Mouse (Mus musculus) stomach, embryonic 15.5 days (tissue): ENCODE measurements around the gene Msmo1. TPM values are rescaled to one million over a fixed set of nuclear protein-coding genes. Genes with fewer than 3 reads are reported as not detected.
A peak's percentile ranks its signal among the peaks of the same experiment; 100 is the strongest.

ENCODE experiments used
- ATAC-seq: fragments of 200-750 bp; cut with Nextera tagmentation; 2 replicates; pipeline ENCODE4 v1.8.0; 2017; ENCODE audit warnings: low read depth, moderate number of reproducible peaks, moderate TSS enrichment; ENCODE audit not compliant: insufficient read depth, low FRiP score
- H3K27ac ChIP-seq: fragments of 300-500 bp; sonication (generic); 2 replicates; pipeline ENCODE4 v1.5.1; 2015; ENCODE audit warnings: mild to moderate bottlenecking, inconsistent platforms
- H3K27me3 ChIP-seq: fragments of 300-500 bp; sonication (generic); replicated peaks from 2 replicates; pipeline ENCODE4 v1.6.1; 2015; ENCODE audit warnings: inconsistent platforms
- H3K36me3 ChIP-seq: fragments of 300-500 bp; sonication (generic); 2 replicates; pipeline ENCODE4 v1.6.1; 2015; ENCODE audit warnings: inconsistent platforms
- H3K4me1 ChIP-seq: fragments of 300-500 bp; sonication (generic); 2 replicates; pipeline ENCODE4 v1.6.1; 2015; ENCODE audit warnings: inconsistent platforms
- H3K4me2 ChIP-seq: fragments of 300-500 bp; sonication (generic); 2 replicates; pipeline ENCODE4 v1.6.1; 2015; ENCODE audit warnings: mild to moderate bottlenecking, inconsistent platforms
- H3K4me3 ChIP-seq: fragments of 300-500 bp; sonication (generic); replicated peaks from 2 replicates; pipeline ENCODE4 v1.5.1; 2015; ENCODE audit warnings: inconsistent platforms
- H3K9ac ChIP-seq: fragments of 300-500 bp; sonication (generic); 2 replicates; pipeline ENCODE4 v1.6.1; 2015; ENCODE audit warnings: inconsistent platforms
- H3K9me3 ChIP-seq: fragments of 300-500 bp; sonication (generic); 2 replicates; pipeline ENCODE4 v1.6.1; 2016; ENCODE audit warnings: inconsistent platforms
- WGBS: fragments of 180-500 bp; shearing (Covaris S2); methylation state at CpG from one replicate; pipeline ENCODE4 v1.1.7; 2015; 5-methylcytosine and 5-hydroxymethylcytosine counted together
- polyA plus RNA-seq: library from polyadenylated mRNA; unstranded; fragments of >200 nt; fragmentation: Nextera tagmentation; extraction: Ambion mirVana; gene quantifications from 2 replicates; pipeline ENCODE4 v1.2.1, GENCODE M21; 2015

Gene Msmo1
- polyA plus RNA-seq, 1 experiment from 2014 or later = 131 TPM

DNA sequence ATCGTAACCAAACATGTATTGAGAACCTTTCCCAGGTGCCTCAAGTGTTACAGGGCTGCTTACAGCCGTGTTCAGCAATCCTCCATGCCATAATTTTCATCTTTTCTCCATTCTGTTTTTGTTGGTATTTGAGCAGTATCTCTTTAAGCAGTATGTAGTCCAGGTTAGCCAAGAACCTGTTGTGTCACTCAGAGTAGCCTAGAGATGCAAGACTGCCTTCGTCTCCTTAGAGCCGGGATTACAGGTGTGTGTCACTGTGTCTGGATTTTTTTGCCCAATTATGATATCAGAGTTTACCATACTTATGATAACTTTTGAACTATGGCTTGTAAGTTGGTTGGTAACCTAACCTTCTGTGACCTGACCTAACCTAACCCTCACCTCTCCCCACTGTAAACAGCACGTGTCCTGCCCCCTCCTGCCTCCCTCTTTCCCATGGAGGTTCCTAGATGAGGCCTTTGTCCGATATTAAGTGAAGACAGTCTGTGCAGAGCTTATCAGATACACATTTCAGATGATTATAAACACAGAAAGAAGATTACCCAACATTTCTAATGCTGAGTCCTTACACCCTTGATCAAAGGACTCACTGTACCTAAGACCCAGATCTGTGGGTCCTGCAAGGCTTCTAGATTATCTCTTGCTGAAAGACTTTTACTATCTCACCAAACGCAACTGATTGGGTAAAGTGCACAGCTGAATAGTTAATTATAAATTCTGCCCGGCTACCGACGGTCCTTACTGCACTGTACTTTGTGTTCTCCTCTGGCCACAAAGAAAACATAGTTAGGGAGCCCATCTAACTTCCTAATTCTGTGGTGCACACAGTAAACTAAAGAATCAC lies 12.8 kb upstream of the Msmo1 start:
- no peak overlapping the region for H3K4me3 ChIP-seq
- H3K9me3 ChIP-seq = no peaks in the 10 kb centered on the region
- no peak overlapping the region for H3K9ac ChIP-seq
- H3K27ac ChIP-seq = no peak overlapping the region
- no peaks in the 10 kb centered on the region for H3K4me1 ChIP-seq
- H3K4me2 ChIP-seq = no peak overlapping the region
- ATAC-seq = no peak
- 62% methylated on average over 10 of the region's 10 CpGs for WGBS
- H3K27me3 ChIP-seq = no peaks in the 10 kb centered on the region
- peaks cover 5% of the 10 kb centered on the region; the same call in 1 of the 2 replicates for H3K36me3 ChIP-seq

DNA sequence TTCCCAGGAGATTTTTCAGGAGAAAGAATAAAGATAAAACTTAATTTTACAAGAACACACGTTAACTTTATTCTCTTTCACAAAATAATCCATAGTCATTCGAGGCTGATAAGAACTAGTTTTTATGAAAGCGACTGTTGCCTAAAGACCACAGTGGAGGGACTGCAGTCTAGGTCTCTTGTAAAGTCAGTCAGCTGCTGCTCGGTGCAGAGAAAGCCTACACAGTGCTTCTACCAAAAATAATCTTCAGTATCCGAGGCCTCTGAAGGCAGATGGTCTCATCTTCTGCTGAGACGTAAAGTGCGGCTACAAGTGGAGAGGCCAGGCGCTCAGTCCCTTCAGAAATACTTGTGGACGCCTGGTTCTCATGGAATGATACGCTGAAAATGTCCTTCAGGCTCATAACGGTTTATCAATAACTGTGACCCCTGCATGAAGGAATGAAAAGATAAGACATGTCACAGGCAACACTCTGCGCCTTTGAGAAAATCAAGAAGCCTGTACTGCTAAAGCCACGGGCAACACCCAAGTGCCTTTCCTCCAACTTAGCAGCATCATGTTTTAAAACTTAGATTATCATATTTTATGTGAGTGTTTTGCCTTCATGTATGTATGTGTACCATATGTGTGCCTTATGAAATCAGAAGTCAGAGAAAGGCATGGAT lies 7.1 kb upstream of the Msmo1 start:
- H3K4me2 ChIP-seq = no peak overlapping the region
- no peaks in the 10 kb centered on the region for H3K36me3 ChIP-seq
- H3K9me3 ChIP-seq = no peaks in the 10 kb centered on the region
- H3K9ac ChIP-seq = no peak overlapping the region
- ATAC-seq = no peak
- H3K4me1 ChIP-seq = no peaks in the 10 kb centered on the region
- no peak overlapping the region for H3K4me3 ChIP-seq
- H3K27me3 ChIP-seq = no peaks in the 10 kb centered on the region
- WGBS = 87% methylated on average over 13 of the region's 13 CpGs
- H3K27ac ChIP-seq = no peak overlapping the region

DNA sequence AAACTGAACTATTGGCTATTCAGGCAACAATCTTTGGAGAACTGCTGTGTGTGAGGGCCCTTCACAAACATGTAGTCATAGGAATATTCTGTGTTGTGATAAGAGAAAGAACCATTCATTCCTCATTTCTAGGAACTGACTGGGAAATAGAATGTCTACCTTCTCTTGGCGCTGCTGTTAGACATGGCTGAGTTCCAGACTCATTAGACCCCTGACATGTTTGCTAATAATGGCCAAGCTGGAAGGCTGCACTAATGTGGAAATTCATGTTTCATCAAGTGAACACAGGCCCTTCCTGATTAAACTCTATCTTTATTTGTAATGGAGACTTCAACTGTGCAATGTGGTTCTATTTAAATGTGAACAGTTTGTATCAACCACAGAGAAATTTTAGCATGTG lies 5.3 kb upstream of the Msmo1 start:
- no peak overlapping the region for H3K27ac ChIP-seq
- no peak overlapping the region for H3K9ac ChIP-seq
- no peaks in the 10 kb centered on the region for H3K4me1 ChIP-seq
- H3K27me3 ChIP-seq = no peaks in the 10 kb centered on the region
- no peak for ATAC-seq
- 60% methylated on average over 1 of the region's 1 CpGs for WGBS
- no peaks in the 10 kb centered on the region for H3K36me3 ChIP-seq
- H3K4me3 ChIP-seq = no peak overlapping the region
- H3K9me3 ChIP-seq = no peaks in the 10 kb centered on the region
- H3K4me2 ChIP-seq = no peak overlapping the region

DNA sequence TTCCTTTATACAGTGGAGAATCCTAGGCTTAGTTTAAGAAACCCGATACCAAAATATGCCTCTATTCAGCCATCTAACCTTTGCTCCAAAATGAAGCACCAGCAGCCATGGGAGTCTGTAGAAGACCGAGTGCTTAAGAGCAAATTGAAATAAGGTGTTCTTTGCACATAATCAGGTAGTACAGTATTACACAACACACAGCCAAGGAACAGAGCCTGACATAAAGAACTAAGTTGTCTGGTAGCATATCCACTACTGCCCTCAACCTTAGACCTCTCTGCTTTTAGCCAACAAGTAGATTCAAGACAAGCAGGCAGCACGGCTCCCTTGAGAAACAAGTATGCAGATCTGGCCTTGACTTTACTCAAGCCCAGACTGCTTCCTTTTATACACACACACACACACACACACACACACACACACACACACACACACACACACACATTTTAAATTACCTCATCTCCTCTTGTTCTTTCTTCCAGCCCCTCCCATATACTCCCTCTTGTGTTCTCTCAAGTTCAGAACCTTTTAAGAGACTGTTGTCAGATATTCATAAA lies 3.3 kb upstream of the Msmo1 start:
- no peak overlapping the region for H3K27ac ChIP-seq

DNA sequence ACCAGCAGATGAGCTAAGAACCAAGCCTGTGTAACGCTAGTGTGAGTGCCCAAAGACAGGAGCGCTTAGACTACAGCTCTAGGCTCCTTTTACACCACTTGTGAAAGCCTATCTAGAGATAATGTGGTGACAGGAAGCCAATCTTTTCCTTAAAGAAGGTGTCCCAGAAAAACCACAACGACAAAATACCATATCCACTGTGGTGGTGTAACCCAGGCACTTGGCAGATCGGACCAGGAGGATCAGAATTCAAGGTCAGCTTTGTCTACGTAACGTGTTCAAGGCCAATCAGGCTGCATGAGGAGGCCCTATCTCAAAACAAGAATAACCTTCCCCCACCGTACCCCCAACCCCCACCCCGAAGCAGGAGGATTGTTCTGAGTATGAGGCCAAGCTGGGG lies 1.6 kb upstream of the Msmo1 start:
- Histone ChIP-seq H3K9ac (no peak overlapping the region), H3K4me2 (no peak overlapping the region), H3K9me3 (no peaks in the 10 kb centered on the region), H3K36me3 (0 out of 2 replicates have a peak, but pooled peaks cover 3% of the 10 kb centered on the region), H3K4me3 (no peak overlapping the region), H3K4me1 (0 out of 2 replicates have a peak, but pooled peaks cover 3% of the 10 kb centered on the region), H3K27me3 (no peaks in the 10 kb centered on the region), H3K27ac (no peak overlapping the region)
- WGBS = 83% methylated on average over 8 of the region's 8 CpGs
- no peak for ATAC-seq

More for the DNA sequence above, 3.3 kb upstream of the Msmo1 start:
- ATAC-seq = no peak
- H3K9me3 ChIP-seq = no peaks in the 10 kb centered on the region
- H3K36me3 ChIP-seq = no peaks in the 10 kb centered on the region
- WGBS = 68% methylated on average over 3 of the region's 3 CpGs
- no peak overlapping the region for H3K9ac ChIP-seq
- 0 out of 2 replicates have a peak, but pooled peaks cover 2% of the 10 kb centered on the region for H3K4me1 ChIP-seq
- no peak overlapping the region for H3K4me2 ChIP-seq
- H3K4me3 ChIP-seq = no peak overlapping the region
- no peaks in the 10 kb centered on the region for H3K27me3 ChIP-seq

DNA sequence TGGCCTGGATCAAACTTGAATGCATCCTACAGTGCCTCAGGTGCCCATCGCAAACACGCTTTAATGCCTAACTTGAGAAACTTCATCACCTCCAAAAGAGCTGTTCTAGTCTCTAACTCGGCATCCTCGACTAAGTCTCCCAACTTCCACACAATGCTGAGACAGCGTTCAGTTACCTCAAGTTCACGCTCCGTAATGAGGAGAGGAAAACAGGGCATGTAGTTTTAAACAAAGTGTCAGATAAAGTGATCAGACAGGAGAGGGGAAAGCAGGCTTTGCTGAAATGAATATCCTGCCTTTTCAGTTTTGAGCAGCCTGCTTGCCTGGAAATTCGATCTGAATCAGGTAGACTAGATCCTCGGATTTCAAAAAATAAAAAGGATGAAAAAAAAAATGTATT lies 996 bp downstream of the Msmo1 start:
- ATAC-seq = no peak
- 0 out of 2 replicates have a peak, but pooled peaks cover 3% of the 10 kb centered on the region for H3K4me1 ChIP-seq
- peak overlapping the region; percentile 66; the same call in 1 of the 2 replicates for H3K9ac ChIP-seq
- H3K4me2 ChIP-seq = peak overlapping the region; percentile 73
- peak overlapping the region; percentile 82; the same call in 1 of the 2 replicates for H3K27ac ChIP-seq
- peaks cover 5% of the 10 kb centered on the region; the same call in 1 of the 2 replicates for H3K36me3 ChIP-seq
- WGBS = 7% methylated on average over 9 of the region's 9 CpGs
- no peaks in the 10 kb centered on the region for H3K9me3 ChIP-seq
- H3K27me3 ChIP-seq = no peaks in the 10 kb centered on the region
- H3K4me3 ChIP-seq = peak overlapping the region; percentile 88

DNA sequence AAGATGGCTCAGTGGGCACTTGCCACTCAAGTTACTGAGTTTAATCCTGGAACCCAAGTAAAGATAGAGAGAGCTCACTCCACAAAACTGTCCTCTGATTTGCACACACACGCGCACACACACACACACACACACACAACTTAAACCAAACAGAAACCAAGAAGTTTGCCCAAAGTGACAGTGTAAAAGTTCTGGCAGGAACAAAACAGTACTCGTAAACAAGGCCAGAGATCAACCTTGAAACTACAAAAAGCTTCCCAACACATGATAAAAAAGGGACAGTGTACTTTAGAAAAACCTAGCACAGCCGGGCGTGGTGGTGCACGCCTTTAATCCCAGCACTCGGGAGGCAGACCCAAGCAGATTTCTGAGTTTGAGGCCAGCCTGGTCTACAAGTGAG lies 5.4 kb downstream of the Msmo1 start:
- 84% methylated on average over 7 of the region's 7 CpGs for WGBS
- no peaks in the 10 kb centered on the region for H3K27me3 ChIP-seq
- no peak overlapping the region for H3K9ac ChIP-seq
- H3K4me3 ChIP-seq = no peak overlapping the region
- no peaks in the 10 kb centered on the region for H3K9me3 ChIP-seq
- no peak overlapping the region for H3K4me2 ChIP-seq
- ATAC-seq = no peak
- peaks cover 30% of the 10 kb centered on the region for H3K36me3 ChIP-seq
- no peak overlapping the region for H3K27ac ChIP-seq
- H3K4me1 ChIP-seq = 0 out of 2 replicates have a peak, but pooled peaks cover 3% of the 10 kb centered on the region

DNA sequence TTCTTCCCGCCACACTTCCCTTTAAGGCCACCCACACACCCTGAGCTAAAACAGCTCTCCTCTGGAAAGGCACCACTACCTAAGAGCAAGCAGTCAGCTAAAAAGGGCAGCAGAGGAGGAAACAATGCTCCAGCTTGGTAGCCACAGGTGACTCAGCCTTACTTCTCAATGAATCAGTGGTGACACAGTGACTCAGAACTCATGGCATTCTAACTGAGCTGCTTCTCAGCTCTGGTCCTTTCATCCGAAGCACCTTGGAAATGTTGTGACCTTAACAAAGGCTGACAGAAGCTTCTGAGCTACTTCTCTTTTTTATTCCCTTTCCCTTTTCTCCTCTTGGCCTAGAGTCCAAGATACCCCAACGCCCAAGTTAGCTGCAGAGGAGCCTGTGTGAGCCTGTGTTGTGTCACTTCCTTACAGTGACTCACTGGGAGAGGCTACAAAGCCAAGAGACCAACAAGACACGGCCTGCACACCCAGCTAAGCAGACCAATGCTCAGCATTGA lies 7.3 kb downstream of the Msmo1 start:
- Histone ChIP-seq H3K4me2 (no peak overlapping the region), H3K4me3 (no peak overlapping the region), H3K4me1 (no peaks in the 10 kb centered on the region), H3K9me3 (no peaks in the 10 kb centered on the region), H3K9ac (no peak overlapping the region), H3K36me3 (peaks cover 40% of the 10 kb centered on the region), H3K27me3 (no peaks in the 10 kb centered on the region), H3K27ac (peak overlapping the region; percentile 44)
- ATAC-seq = no peak; the same call in 1 of the 2 replicates
- WGBS = 76% methylated on average over 4 of the region's 4 CpGs

DNA sequence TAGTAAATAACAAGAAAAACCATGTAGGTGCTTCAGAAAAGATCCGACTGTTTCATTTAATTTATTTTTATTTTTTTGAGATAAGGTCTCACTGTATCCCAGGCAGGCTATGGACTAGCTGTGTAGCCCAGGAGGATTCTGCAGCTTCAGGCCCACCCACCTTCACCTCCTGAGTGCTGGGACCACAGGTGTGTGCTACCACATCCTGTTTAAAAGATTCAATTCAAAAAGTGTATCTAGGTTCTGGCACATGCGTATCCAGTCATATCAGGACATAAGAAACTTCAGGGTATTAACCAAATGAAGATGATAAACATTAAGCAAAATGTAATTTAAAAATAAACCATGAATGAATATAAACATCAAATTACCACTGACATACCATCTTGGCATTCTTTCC lies 10.4 kb downstream of the Msmo1 start:
- no peak for ATAC-seq
- no peaks in the 10 kb centered on the region for H3K9me3 ChIP-seq
- H3K27ac ChIP-seq = no peak overlapping the region
- H3K4me2 ChIP-seq = no peak overlapping the region
- no peak overlapping the region for H3K9ac ChIP-seq
- 80% methylated on average over 2 of the region's 2 CpGs for WGBS
- no peak overlapping the region for H3K4me3 ChIP-seq
- peaks cover 51% of the 10 kb centered on the region for H3K36me3 ChIP-seq
- no peaks in the 10 kb centered on the region for H3K27me3 ChIP-seq
- H3K4me1 ChIP-seq = no peaks in the 10 kb centered on the region

DNA sequence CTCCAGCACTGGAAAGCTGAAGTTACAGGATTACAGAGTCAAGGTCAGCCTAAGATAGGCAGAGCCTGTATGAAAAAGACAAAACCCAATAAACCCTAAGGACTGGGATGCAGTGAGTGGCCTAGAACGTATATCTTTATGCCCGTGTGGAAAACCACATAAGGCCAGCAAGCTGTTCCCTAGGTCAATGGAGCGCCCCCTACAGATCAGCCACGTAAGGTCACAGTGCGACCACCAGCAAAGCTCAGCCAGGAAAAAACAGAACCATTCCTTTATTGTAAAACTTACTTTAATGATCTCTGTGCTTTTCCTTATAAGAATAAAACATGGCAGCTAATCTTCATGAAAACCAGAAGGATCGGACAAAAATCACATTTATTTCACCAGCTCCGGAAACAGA lies 15.7 kb downstream of the Msmo1 start:
- 87% methylated on average over 7 of the region's 7 CpGs for WGBS

DNA sequence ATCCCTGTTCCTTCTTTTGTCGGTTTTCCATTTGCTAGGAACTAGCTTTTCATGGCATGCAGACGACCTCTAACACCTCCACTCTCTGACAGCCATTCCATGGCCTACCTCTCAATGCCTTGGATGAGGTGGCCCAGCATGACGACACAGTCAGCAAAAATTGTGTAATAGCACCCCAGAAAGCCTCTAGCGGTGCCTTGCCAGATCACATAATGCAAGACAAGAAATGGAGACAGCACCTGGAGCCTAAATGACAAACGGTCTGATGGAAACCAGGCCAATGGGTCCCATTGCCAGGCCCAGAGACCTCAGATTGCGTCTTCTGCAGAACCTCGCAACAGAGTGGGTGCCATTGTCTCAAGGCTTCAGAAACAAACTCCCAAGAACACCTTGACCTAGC lies 21.1 kb downstream of the Msmo1 start:
- Histone ChIP-seq H3K36me3 (peaks cover 8% of the 10 kb centered on the region; the same call in 1 of the 2 replicates), H3K4me1 (no peaks in the 10 kb centered on the region), H3K9me3 (no peaks in the 10 kb centered on the region), H3K27ac (no peak overlapping the region), H3K4me2 (no peak overlapping the region), H3K9ac (no peak overlapping the region), H3K4me3 (no peak overlapping the region), H3K27me3 (no peaks in the 10 kb centered on the region)
- 85% methylated on average over 7 of the region's 7 CpGs for WGBS
- ATAC-seq = no peak

More for the DNA sequence above, 15.7 kb downstream of the Msmo1 start:
- Histone ChIP-seq H3K4me2 (no peak overlapping the region), H3K9ac (no peak overlapping the region), H3K4me1 (no peaks in the 10 kb centered on the region), H3K27me3 (no peaks in the 10 kb centered on the region), H3K4me3 (no peak overlapping the region), H3K36me3 (peaks cover 36% of the 10 kb centered on the region), H3K27ac (no peak overlapping the region), H3K9me3 (no peaks in the 10 kb centered on the region)
- no peak for ATAC-seq

DNA sequence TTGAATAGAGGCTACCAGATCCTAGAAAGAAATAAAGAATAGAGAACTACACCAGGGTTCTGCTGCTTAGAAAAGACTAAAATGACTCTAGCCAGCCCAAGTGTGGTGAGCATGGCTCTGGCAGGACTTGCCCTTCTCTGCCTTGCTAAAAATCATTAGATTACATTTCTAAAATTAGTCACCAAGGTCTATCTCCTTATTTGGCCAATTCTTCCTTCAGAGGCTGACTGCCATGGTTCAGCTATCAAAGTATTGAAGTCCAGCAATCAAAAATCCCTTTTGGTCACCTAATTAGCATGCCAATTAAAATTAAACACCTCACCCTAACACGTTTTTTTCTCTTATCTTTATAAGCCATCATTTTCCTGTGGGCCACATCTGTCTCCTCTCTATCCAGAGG lies 22.0 kb downstream of the Msmo1 start:
- Histone ChIP-seq H3K9ac (no peak overlapping the region), H3K36me3 (peaks cover 4% of the 10 kb centered on the region; the same call in 1 of the 2 replicates), H3K9me3 (no peaks in the 10 kb centered on the region), H3K4me1 (no peaks in the 10 kb centered on the region), H3K4me2 (no peak overlapping the region), H3K4me3 (no peak overlapping the region), H3K27me3 (no peaks in the 10 kb centered on the region), H3K27ac (no peak overlapping the region)
- ATAC-seq = no peak
- WGBS = 20% methylated on average over 1 of the region's 1 CpGs
